Mouse (Mus musculus) MEL (cell line): ENCODE measurements around the gene Agr2. TPM values are rescaled to one million over a fixed set of nuclear protein-coding genes. Genes with fewer than 3 reads are reported as not detected.

Source experiments
- DNase-seq: peaks from one replicate; pipeline ENCODE4 v3.0.0; 2011; ENCODE audit warnings: low read depth, low spot score
- H3K27ac ChIP-seq: 2 replicates; pipeline ENCODE4 v1.5.1; 2012; ENCODE audit warnings: low read depth, mild to moderate bottlenecking, control low read depth, low read length, moderate library complexity; ENCODE audit not compliant: control insufficient read depth
- H3K27me3 ChIP-seq, 2 experiments: fragments of 150-350 bp in 1 of 2; sonication (generic) in 1 of 2; 2 replicates each; pipeline ENCODE4 v1.6.1; 2012; ENCODE audit warnings: low read length in 2 of 2, mild to moderate bottlenecking in 2 of 2, improper control_type of control experiment in 1 of 2, moderate library complexity in 1 of 2; ENCODE audit not compliant: insufficient read depth in 2 of 2, control insufficient read depth in 1 of 2
- H3K36me3 ChIP-seq, 2 experiments: 2 replicates each; pipeline ENCODE4 v1.6.1; 2012 to 2014; ENCODE audit warnings: low read length in 2 of 2, improper control_type of control experiment in 1 of 2, inconsistent platforms in 1 of 2, mild to moderate bottlenecking in 1 of 2; ENCODE audit not compliant: insufficient read depth in 2 of 2, control insufficient read depth in 1 of 2
- H3K4me1 ChIP-seq, 2 experiments: fragments of 150-350 bp in 1 of 2; sonication (generic) in 1 of 2; 2 replicates each; pipeline ENCODE4 v1.6.1; 2012; ENCODE audit warnings: low read length in 2 of 2, improper control_type of control experiment in 1 of 2, mild to moderate bottlenecking in 1 of 2; ENCODE audit not compliant: insufficient read depth in 2 of 2, control insufficient read depth in 1 of 2
- H3K4me3 ChIP-seq, 2 experiments: fragments of 150-350 bp in 1 of 2; sonication (generic) in 1 of 2; 2 replicates each; pipeline ENCODE4 v1.5.1; 2012; ENCODE audit warnings: low read depth in 2 of 2, low read length in 2 of 2, mild to moderate bottlenecking in 2 of 2, moderate library complexity in 2 of 2, control low read depth in 1 of 2, improper control_type of control experiment in 1 of 2; ENCODE audit not compliant: control insufficient read depth in 1 of 2, insufficient read depth in 1 of 2
- H3K79me2 ChIP-seq: 2 replicates; pipeline ENCODE4 v1.6.1; 2012; ENCODE audit warnings: mild to moderate bottlenecking, low read length, moderate library complexity; ENCODE audit not compliant: control insufficient read depth, poor library complexity, insufficient read depth
- H3K9ac ChIP-seq: 2 replicates; pipeline ENCODE4 v1.6.1; 2012; ENCODE audit warnings: low read depth, mild to moderate bottlenecking, control low read depth, low read length, moderate library complexity; ENCODE audit not compliant: control insufficient read depth, poor library complexity, severe bottlenecking
- H3K9me3 ChIP-seq: fragments of 150-350 bp; sonication (generic); replicated peaks from 2 replicates; pipeline ENCODE4 v1.6.1; 2012; ENCODE audit warnings: mild to moderate bottlenecking, low read length, improper control_type of control experiment, moderate library complexity; ENCODE audit not compliant: insufficient read depth
- CHD2 ChIP-seq: IDR thresholded peaks from 2 replicates; pipeline ENCODE4 v1.6.1; 2011; ENCODE audit warnings: low read length, improper control_type of control experiment
- CTCF ChIP-seq, 3 experiments: IDR thresholded peaks in 2 of 3; conservative IDR thresholded peaks in 1 of 3; 2 replicates each; pipeline ENCODE4 v1.5.1; 2011 to 2012; ENCODE audit warnings: low read length in 3 of 3, low read depth in 2 of 3, mild to moderate bottlenecking in 2 of 3, improper control_type of control experiment in 1 of 3, inconsistent platforms in 1 of 3, mixed read lengths in 1 of 3, moderate library complexity in 1 of 3; ENCODE audit not compliant: control insufficient read depth in 1 of 3, insufficient read depth in 1 of 3, poor library complexity in 1 of 3, severe bottlenecking in 1 of 3
- E2F4 ChIP-seq: IDR thresholded peaks from 2 replicates; pipeline ENCODE4 v1.6.1; 2011; ENCODE audit warnings: low read depth, low read length, improper control_type of control experiment, borderline replicate concordance
- EP300 ChIP-seq, 2 experiments: IDR thresholded peaks; 2 replicates each; pipeline ENCODE4 v1.6.1; 2011; ENCODE audit warnings: improper control_type of control experiment in 2 of 2, low read length in 2 of 2, low read depth in 1 of 2, mild to moderate bottlenecking in 1 of 2
- HCFC1 ChIP-seq: IDR thresholded peaks from 2 replicates; pipeline ENCODE4 v1.6.1; 2012; ENCODE audit warnings: low read depth, mild to moderate bottlenecking, inconsistent platforms, low read length, improper control_type of control experiment, moderate library complexity
- MAX ChIP-seq: IDR thresholded peaks from 2 replicates; pipeline ENCODE4 v1.6.1; 2011; ENCODE audit warnings: low read length, improper control_type of control experiment
- MXI1 ChIP-seq: IDR thresholded peaks from 2 replicates; pipeline ENCODE4 v1.6.1; 2011; ENCODE audit warnings: mild to moderate bottlenecking, low read depth, low read length, improper control_type of control experiment
- NRF1 ChIP-seq: IDR thresholded peaks from 2 replicates; pipeline ENCODE4 v1.6.1; 2014; ENCODE audit warnings: low read depth, mild to moderate bottlenecking, inconsistent platforms, low read length, improper control_type of control experiment, moderate library complexity; ENCODE audit not compliant: poor library complexity, insufficient read depth, severe bottlenecking
- POLR2A ChIP-seq, 2 experiments: IDR thresholded peaks; 2 replicates each; pipeline ENCODE4 v1.6.1; 2011 to 2012; ENCODE audit warnings: low read length in 2 of 2, mild to moderate bottlenecking in 2 of 2, control low read depth in 1 of 2, improper control_type of control experiment in 1 of 2, low read depth in 1 of 2, moderate library complexity in 1 of 2; ENCODE audit not compliant: control insufficient read depth in 1 of 2, insufficient read depth in 1 of 2, poor library complexity in 1 of 2
- RAD21 ChIP-seq: IDR thresholded peaks from 2 replicates; pipeline ENCODE4 v1.6.1; 2011; ENCODE audit warnings: mild to moderate bottlenecking, low read depth, low read length, improper control_type of control experiment
- SIN3A ChIP-seq: IDR thresholded peaks from 2 replicates; pipeline ENCODE4 v1.6.1; 2012; ENCODE audit warnings: low read length, improper control_type of control experiment, inconsistent platforms
- TAL1 ChIP-seq: IDR thresholded peaks from 2 replicates; pipeline ENCODE4 v1.6.1; 2012; ENCODE audit warnings: mild to moderate bottlenecking, inconsistent platforms, low read length, moderate library complexity, mixed read lengths
- TBP ChIP-seq: IDR thresholded peaks from 2 replicates; pipeline ENCODE4 v1.8.0; 2011; ENCODE audit warnings: low read depth, low read length, improper control_type of control experiment
- TCF12 ChIP-seq: IDR thresholded peaks from 2 replicates; pipeline ENCODE4 v1.6.1; 2014; ENCODE audit warnings: low read depth, mild to moderate bottlenecking, inconsistent platforms, low read length, improper control_type of control experiment, moderate library complexity
- UBTF ChIP-seq: IDR thresholded peaks from 2 replicates; pipeline ENCODE4 v1.6.1; 2012; ENCODE audit warnings: low read depth, mild to moderate bottlenecking, inconsistent platforms, low read length, improper control_type of control experiment, moderate library complexity, borderline replicate concordance; ENCODE audit not compliant: insufficient read depth
- polyA plus RNA-seq, 2 experiments: library from polyadenylated mRNA; stranded (reverse) in 1 of 2; unstranded in 1 of 2; fragments of >175 nt in 1 of 2; fragments of >200 nt in 1 of 2; gene quantifications; 2 replicates each; pipeline versions ENCODE4 v1.2.1 to v1.2.4; 2012; ENCODE audit warnings: low replicate concordance in 2 of 2, low read depth in 1 of 2; ENCODE audit not compliant: insufficient read length in 2 of 2, insufficient read depth in 1 of 2, missing spikeins in 1 of 2
- total RNA-seq: library from RNA; depleted of rRNA; stranded (reverse); fragments of 300-350 nt; gene quantifications from 2 replicates; pipeline ENCODE4 v1.2.3, GENCODE M21; 2012

The Agr2 gene
- total and polyA plus RNA-seq, 3 experiments: not detected

GRCm38 (mm10) chr12:36029687-36030086, 37.0 kb downstream of the Agr2 start:
- Histone ChIP-seq H3K4me3 (peak overlapping the region; percentile 53 to 62), H3K9ac (peak overlapping the region; percentile 60), H3K79me2 (0 out of 2 replicates have a peak, but pooled peaks cover 1% of the 10 kb centered on the region), H3K27me3 (no peaks in the 10 kb centered on the region), H3K4me1 (peaks cover 0 to 5% of the 10 kb centered on the region in 2 experiments; a peak in 1 of 4 replicates), H3K27ac (peak overlapping the region; percentile 78), H3K36me3 (peaks cover 0 to 8% of the 10 kb centered on the region in 2 experiments; a peak in 2 of 4 replicates), H3K9me3 (no peaks in the 10 kb centered on the region)
- peak; percentile 66 for DNase-seq
- TF ChIP-seq MAX (no peak), TBP (0 out of 2 replicates have a peak, but pooled peaks have one; percentile 50), CTCF (IDR thresholded peaks at IDR 0.05 in 2 of 3, conservative IDR thresholded peaks at IDR 0.05 in 1 of 3; ENCODE audit: control insufficient read depth in 1 of 3, insufficient read depth in 1 of 3, low read depth in 2 of 3, low read length in 3 of 3, poor library complexity in 1 of 3, severe bottlenecking in 1 of 3) (no peak), SIN3A (no peak), E2F4 (no peak), POLR2A (IDR thresholded peaks at IDR 0.05; ENCODE audit: control insufficient read depth in 1 of 2, insufficient read depth in 1 of 2, low read depth in 1 of 2, low read length in 2 of 2, poor library complexity in 1 of 2) (no peak), EP300 (IDR thresholded peaks at IDR 0.05; ENCODE audit: low read depth in 1 of 2, low read length in 2 of 2) (no peak), CHD2 (no peak), UBTF (no peak), MXI1 (peak; percentile 82), NRF1 (no peak), HCFC1 (no peak), RAD21 (no peak), TCF12 (0 out of 2 replicates have a peak, but pooled peaks have one; percentile 5)

- no peaks in the 10 kb centered on the region for H3K9me3 ChIP-seq
- no peak for DNase-seq
- TF ChIP-seq NRF1 (no peak), TAL1 (peak; percentile 27; the same call in 1 of the 2 replicates)
- peaks cover 0 to 8% of the 10 kb centered on the region in 2 experiments; a peak in 2 of 4 replicates for H3K36me3 ChIP-seq
- no peak overlapping the region for H3K4me3 ChIP-seq
- H3K9ac ChIP-seq: no peak overlapping the region
- 0 out of 2 replicates have a peak, but pooled peaks cover 1% of the 10 kb centered on the region for H3K79me2 ChIP-seq
- H3K27ac ChIP-seq: no peak overlapping the region
- peaks cover 0 to 5% of the 10 kb centered on the region in 2 experiments; a peak in 1 of 4 replicates for H3K4me1 ChIP-seq
- H3K27me3 ChIP-seq: no peaks in the 10 kb centered on the region
Measured at GRCm38 (mm10) chr12:36030660-36031363, 38.1 kb downstream of the Agr2 start.
